ENCODE assay signal across 13 mouse cellular contexts in genomic region chr3:47280270-47280669, GRCm38 (mm10).
DNase-seq lines count a peak whose midpoint lies in the region; ATAC-seq lines count a peak whose summit lies in the region.
"Had no signal": no experiment of that assay in that cellular context is flagged by ENCODE, and none has a peak within 500 bp of the region (broad histone marks: within the 10 kb centered on the region; RNA-seq: fewer than 3 reads in every experiment).

No protein-coding gene starts in this region.

- peak; percentile 39; the same call in 1 of the 2 replicates for ATAC-seq in forebrain, embryonic 12.5 days (ENCODE audit: low FRiP score)
- ATAC-seq in forebrain, embryonic 11.5 days (replicated peaks; ENCODE audit: low FRiP score): no peak
- peak; percentile 53; the same call in 1 of the 2 replicates for ATAC-seq in stomach, embryonic 15.5 days (ENCODE audit: insufficient read depth, low FRiP score, low read depth)
- no peak for ATAC-seq in frontal cortex, adult (ENCODE audit: low TSS enrichment)

- intact Hi-C loops in left cerebral cortex, postnatal 4 days (cut with DNase I): no loop called here
- intact Hi-C loops in left cerebral cortex, postnatal 36 days (cut with DNase I): no loop called here
- intact Hi-C loops in heart, postnatal 10 days (cut with DNase I): no loop called here

- H3K9me3 ChIP-seq in forebrain, embryonic 12.5 days: no peaks in the 10 kb centered on the region
- no peaks in the 10 kb centered on the region for H3K9me3 ChIP-seq in forebrain, embryonic 11.5 days (ENCODE audit: control insufficient read depth, low read length)
- H3K9me3 ChIP-seq in stomach, embryonic 15.5 days: no peaks in the 10 kb centered on the region
- H3K9me3 ChIP-seq: heart, embryonic 13.5 days; midbrain, embryonic 12.5 days had no signal

- H3K36me3 ChIP-seq in forebrain, embryonic 12.5 days (replicated peaks): no peaks in the 10 kb centered on the region
- no peaks in the 10 kb centered on the region for H3K36me3 ChIP-seq in forebrain, embryonic 11.5 days (ENCODE audit: control insufficient read depth, insufficient read depth, low read length)
- H3K36me3 ChIP-seq in stomach, embryonic 15.5 days: no peaks in the 10 kb centered on the region
- H3K36me3 ChIP-seq: heart, embryonic 13.5 days; midbrain, embryonic 12.5 days had no signal

- H3K9ac ChIP-seq in forebrain, embryonic 12.5 days: no peak overlapping the region
- no peak overlapping the region for H3K9ac ChIP-seq in forebrain, embryonic 11.5 days (ENCODE audit: low read length)
- H3K9ac ChIP-seq in stomach, embryonic 15.5 days: no peak overlapping the region
- H3K9ac ChIP-seq: heart, embryonic 13.5 days; midbrain, embryonic 12.5 days had no signal

- peaks cover 4% of the 10 kb centered on the region; the same call in 1 of the 2 replicates for H3K4me1 ChIP-seq in forebrain, embryonic 12.5 days
- 0 out of 2 replicates have a peak, but pooled peaks cover 3% of the 10 kb centered on the region for H3K4me1 ChIP-seq in forebrain, embryonic 11.5 days (replicated peaks; ENCODE audit: control insufficient read depth, insufficient read depth, low read length)
- no peaks in the 10 kb centered on the region for H3K4me1 ChIP-seq in stomach, embryonic 15.5 days
- H3K4me1 ChIP-seq: heart, embryonic 13.5 days had no signal

- no peaks in the 10 kb centered on the region for H3K27me3 ChIP-seq in forebrain, embryonic 12.5 days
- no peaks in the 10 kb centered on the region for H3K27me3 ChIP-seq in forebrain, embryonic 11.5 days (ENCODE audit: control insufficient read depth, insufficient read depth, low read length)
- no peaks in the 10 kb centered on the region for H3K27me3 ChIP-seq in stomach, embryonic 15.5 days (replicated peaks)
- H3K27me3 ChIP-seq: heart, embryonic 13.5 days; midbrain, embryonic 12.5 days had no signal

- no peak for DNase-seq in forebrain, embryonic 11.5 days (ENCODE audit: low spot score)
- DNase-seq in left cerebral cortex, postnatal 4 days: peak; percentile 14
- DNase-seq in left cerebral cortex, postnatal 36 days (ENCODE audit: low spot score in 2 of 2): no peak
- DNase-seq in heart, postnatal 10 days: peak; percentile 3 to 8
- no peak for DNase-seq in liver
- DNase-seq: kidney, adult 18-20 months; lung, adult 2 months; thymus, postnatal 36 days had no signal

- no peak overlapping the region for H3K27ac ChIP-seq in forebrain, embryonic 12.5 days
- H3K27ac ChIP-seq in forebrain, embryonic 11.5 days (ENCODE audit: low read depth, low read length): no peak overlapping the region
- H3K27ac ChIP-seq in stomach, embryonic 15.5 days: no peak overlapping the region
- H3K27ac ChIP-seq: heart, embryonic 13.5 days; midbrain, embryonic 12.5 days had no signal

- WGBS in forebrain, embryonic 12.5 days: 49% methylated on average over 5 of the region's 5 CpGs
- WGBS in forebrain, embryonic 11.5 days: 42% methylated on average over 5 of the region's 5 CpGs
- WGBS in stomach, embryonic 15.5 days: 44% methylated on average over 5 of the region's 5 CpGs

- no peak overlapping the region for H3K4me2 ChIP-seq in forebrain, embryonic 12.5 days
- H3K4me2 ChIP-seq in forebrain, embryonic 11.5 days (ENCODE audit: low read depth, low read length, severe bottlenecking): no peak overlapping the region
- no peak overlapping the region for H3K4me2 ChIP-seq in stomach, embryonic 15.5 days
- H3K4me2 ChIP-seq: heart, embryonic 13.5 days; midbrain, embryonic 12.5 days had no signal

- H3K4me3 ChIP-seq in forebrain, embryonic 12.5 days (replicated peaks): no peak overlapping the region
- no peak overlapping the region for H3K4me3 ChIP-seq in forebrain, embryonic 11.5 days (ENCODE audit: low read depth, low read length)
- no peak overlapping the region for H3K4me3 ChIP-seq in stomach, embryonic 15.5 days (replicated peaks)
- H3K4me3 ChIP-seq: heart, embryonic 13.5 days; midbrain, embryonic 12.5 days had no signal

Comparison
In these comparisons a context has a peak if more than half of its experiments do, and no peak if none do; other contexts are left out.
1. ATAC-seq: peak in forebrain, embryonic 12.5 days (single experiment) and stomach, embryonic 15.5 days (single experiment); none in forebrain, embryonic 11.5 days (single experiment) and frontal cortex, adult (single experiment).
2. DNase-seq: peak in left cerebral cortex, postnatal 4 days (single experiment) and heart, postnatal 10 days (2 of 2); none in forebrain, embryonic 11.5 days (single experiment), left cerebral cortex, postnatal 36 days (0 of 2) and liver (single experiment).